Mouse (Mus musculus) MEL (cell line): ENCODE data around the gene Gm17606. TPM values are rescaled to one million over a fixed set of nuclear protein-coding genes. Genes with fewer than 3 reads are reported as not detected.

Experiments used
- DNase-seq: peaks from one replicate; pipeline ENCODE4 v3.0.0; 2011; ENCODE audit warnings: low read depth, low spot score
- H3K27ac ChIP-seq: 2 replicates; pipeline ENCODE4 v1.5.1; 2012; ENCODE audit warnings: low read depth, mild to moderate bottlenecking, control low read depth, low read length, moderate library complexity; ENCODE audit not compliant: control insufficient read depth
- H3K27me3 ChIP-seq, 2 experiments: fragments of 150-350 bp in 1 of 2; sonication (generic) in 1 of 2; 2 replicates each; pipeline ENCODE4 v1.6.1; 2012; ENCODE audit warnings: low read length in 2 of 2, mild to moderate bottlenecking in 2 of 2, improper control_type of control experiment in 1 of 2, moderate library complexity in 1 of 2; ENCODE audit not compliant: insufficient read depth in 2 of 2, control insufficient read depth in 1 of 2
- H3K36me3 ChIP-seq, 2 experiments: 2 replicates each; pipeline ENCODE4 v1.6.1; 2012 to 2014; ENCODE audit warnings: low read length in 2 of 2, improper control_type of control experiment in 1 of 2, inconsistent platforms in 1 of 2, mild to moderate bottlenecking in 1 of 2; ENCODE audit not compliant: insufficient read depth in 2 of 2, control insufficient read depth in 1 of 2
- H3K4me1 ChIP-seq, 2 experiments: fragments of 150-350 bp in 1 of 2; sonication (generic) in 1 of 2; 2 replicates each; pipeline ENCODE4 v1.6.1; 2012; ENCODE audit warnings: low read length in 2 of 2, improper control_type of control experiment in 1 of 2, mild to moderate bottlenecking in 1 of 2; ENCODE audit not compliant: insufficient read depth in 2 of 2, control insufficient read depth in 1 of 2
- H3K4me3 ChIP-seq, 2 experiments: fragments of 150-350 bp in 1 of 2; sonication (generic) in 1 of 2; 2 replicates each; pipeline ENCODE4 v1.5.1; 2012; ENCODE audit warnings: low read depth in 2 of 2, low read length in 2 of 2, mild to moderate bottlenecking in 2 of 2, moderate library complexity in 2 of 2, control low read depth in 1 of 2, improper control_type of control experiment in 1 of 2; ENCODE audit not compliant: control insufficient read depth in 1 of 2, insufficient read depth in 1 of 2
- H3K79me2 ChIP-seq: 2 replicates; pipeline ENCODE4 v1.6.1; 2012; ENCODE audit warnings: mild to moderate bottlenecking, low read length, moderate library complexity; ENCODE audit not compliant: control insufficient read depth, poor library complexity, insufficient read depth
- H3K9ac ChIP-seq: 2 replicates; pipeline ENCODE4 v1.6.1; 2012; ENCODE audit warnings: low read depth, mild to moderate bottlenecking, control low read depth, low read length, moderate library complexity; ENCODE audit not compliant: control insufficient read depth, poor library complexity, severe bottlenecking
- H3K9me3 ChIP-seq: fragments of 150-350 bp; sonication (generic); replicated peaks from 2 replicates; pipeline ENCODE4 v1.6.1; 2012; ENCODE audit warnings: mild to moderate bottlenecking, low read length, improper control_type of control experiment, moderate library complexity; ENCODE audit not compliant: insufficient read depth
- BHLHE40 ChIP-seq: IDR thresholded peaks from 2 replicates; pipeline ENCODE4 v1.6.1; 2012; ENCODE audit warnings: low read depth, mild to moderate bottlenecking, inconsistent platforms, low read length, improper control_type of control experiment, borderline replicate concordance
- CTCF ChIP-seq, 3 experiments: IDR thresholded peaks in 2 of 3; conservative IDR thresholded peaks in 1 of 3; 2 replicates each; pipeline ENCODE4 v1.5.1; 2011 to 2012; ENCODE audit warnings: low read length in 3 of 3, low read depth in 2 of 3, mild to moderate bottlenecking in 2 of 3, improper control_type of control experiment in 1 of 3, inconsistent platforms in 1 of 3, mixed read lengths in 1 of 3, moderate library complexity in 1 of 3; ENCODE audit not compliant: control insufficient read depth in 1 of 3, insufficient read depth in 1 of 3, poor library complexity in 1 of 3, severe bottlenecking in 1 of 3
- E2F4 ChIP-seq: IDR thresholded peaks from 2 replicates; pipeline ENCODE4 v1.6.1; 2011; ENCODE audit warnings: low read depth, low read length, improper control_type of control experiment, borderline replicate concordance
- ELF1 ChIP-seq: IDR thresholded peaks from 2 replicates; pipeline ENCODE4 v1.6.1; 2014; ENCODE audit warnings: low read depth, mild to moderate bottlenecking, inconsistent platforms, low read length, improper control_type of control experiment, moderate library complexity
- EP300 ChIP-seq, 2 experiments: IDR thresholded peaks; 2 replicates each; pipeline ENCODE4 v1.6.1; 2011; ENCODE audit warnings: improper control_type of control experiment in 2 of 2, low read length in 2 of 2, low read depth in 1 of 2, mild to moderate bottlenecking in 1 of 2
- GATA1 ChIP-seq: IDR thresholded peaks from 2 replicates; pipeline ENCODE4 v1.6.1; 2011; ENCODE audit warnings: low read depth, low read length, improper control_type of control experiment
- KAT2A ChIP-seq: conservative IDR thresholded peaks from 2 replicates; pipeline ENCODE4 v1.6.1; 2012; ENCODE audit warnings: low read depth, low read length, improper control_type of control experiment, inconsistent platforms
- MAFK ChIP-seq: IDR thresholded peaks from 2 replicates; pipeline ENCODE4 v1.6.1; 2011; ENCODE audit warnings: low read depth, mild to moderate bottlenecking, low read length, improper control_type of control experiment, borderline replicate concordance
- MAX ChIP-seq: IDR thresholded peaks from 2 replicates; pipeline ENCODE4 v1.6.1; 2011; ENCODE audit warnings: low read length, improper control_type of control experiment
- MYC ChIP-seq: IDR thresholded peaks from 2 replicates; pipeline ENCODE4 v1.6.1; 2011; ENCODE audit warnings: low read depth, mild to moderate bottlenecking, low read length, improper control_type of control experiment, moderate library complexity
- NELFE ChIP-seq: IDR thresholded peaks from 2 replicates; pipeline ENCODE4 v1.6.1; 2011; ENCODE audit warnings: low read depth, low read length, improper control_type of control experiment
- NRF1 ChIP-seq: IDR thresholded peaks from 2 replicates; pipeline ENCODE4 v1.6.1; 2014; ENCODE audit warnings: low read depth, mild to moderate bottlenecking, inconsistent platforms, low read length, improper control_type of control experiment, moderate library complexity; ENCODE audit not compliant: poor library complexity, insufficient read depth, severe bottlenecking
- POLR2A ChIP-seq, 2 experiments: IDR thresholded peaks; 2 replicates each; pipeline ENCODE4 v1.6.1; 2011 to 2012; ENCODE audit warnings: low read length in 2 of 2, mild to moderate bottlenecking in 2 of 2, control low read depth in 1 of 2, improper control_type of control experiment in 1 of 2, low read depth in 1 of 2, moderate library complexity in 1 of 2; ENCODE audit not compliant: control insufficient read depth in 1 of 2, insufficient read depth in 1 of 2, poor library complexity in 1 of 2
- POLR2AphosphoS2 ChIP-seq: IDR thresholded peaks from 2 replicates; pipeline ENCODE4 v1.6.1; 2011; ENCODE audit warnings: low read length, improper control_type of control experiment
- POLR2AphosphoS5 ChIP-seq: IDR thresholded peaks from 2 replicates; pipeline ENCODE4 v1.6.1; 2012; ENCODE audit warnings: low read depth, borderline replicate concordance, mild to moderate bottlenecking, inconsistent platforms, low read length, moderate library complexity, mixed read lengths
- RAD21 ChIP-seq: IDR thresholded peaks from 2 replicates; pipeline ENCODE4 v1.6.1; 2011; ENCODE audit warnings: mild to moderate bottlenecking, low read depth, low read length, improper control_type of control experiment
- RCOR1 ChIP-seq: IDR thresholded peaks from 2 replicates; pipeline ENCODE4 v1.6.1; 2012; ENCODE audit warnings: low read depth, mild to moderate bottlenecking, inconsistent platforms, low read length, improper control_type of control experiment
- SIN3A ChIP-seq: IDR thresholded peaks from 2 replicates; pipeline ENCODE4 v1.6.1; 2012; ENCODE audit warnings: low read length, improper control_type of control experiment, inconsistent platforms
- SMC3 ChIP-seq: IDR thresholded peaks from 2 replicates; pipeline ENCODE4 v1.6.1; 2011; ENCODE audit warnings: low read depth, low read length, improper control_type of control experiment
- TBP ChIP-seq: IDR thresholded peaks from 2 replicates; pipeline ENCODE4 v1.8.0; 2011; ENCODE audit warnings: low read depth, low read length, improper control_type of control experiment
- TCF12 ChIP-seq: IDR thresholded peaks from 2 replicates; pipeline ENCODE4 v1.6.1; 2014; ENCODE audit warnings: low read depth, mild to moderate bottlenecking, inconsistent platforms, low read length, improper control_type of control experiment, moderate library complexity
- UBTF ChIP-seq: IDR thresholded peaks from 2 replicates; pipeline ENCODE4 v1.6.1; 2012; ENCODE audit warnings: low read depth, mild to moderate bottlenecking, inconsistent platforms, low read length, improper control_type of control experiment, moderate library complexity, borderline replicate concordance; ENCODE audit not compliant: insufficient read depth
- USF2 ChIP-seq, 2 experiments: IDR thresholded peaks; 2 replicates each; pipeline ENCODE4 v1.6.1; 2011 to 2012; ENCODE audit warnings: improper control_type of control experiment in 2 of 2, low read length in 2 of 2, borderline replicate concordance in 1 of 2, inconsistent platforms in 1 of 2, low read depth in 1 of 2, mild to moderate bottlenecking in 1 of 2; ENCODE audit not compliant: insufficient read depth in 1 of 2
- ZC3H11A ChIP-seq: IDR thresholded peaks from 2 replicates; pipeline ENCODE4 v1.6.1; 2012; ENCODE audit warnings: low read depth, mild to moderate bottlenecking, inconsistent platforms, low read length, improper control_type of control experiment
- polyA plus RNA-seq, 2 experiments: library from polyadenylated mRNA; stranded (reverse) in 1 of 2; unstranded in 1 of 2; fragments of >175 nt in 1 of 2; fragments of >200 nt in 1 of 2; gene quantifications; 2 replicates each; pipeline versions ENCODE4 v1.2.1 to v1.2.4; 2012; ENCODE audit warnings: low replicate concordance in 2 of 2, low read depth in 1 of 2; ENCODE audit not compliant: insufficient read length in 2 of 2, insufficient read depth in 1 of 2, missing spikeins in 1 of 2
- total RNA-seq: library from RNA; depleted of rRNA; stranded (reverse); fragments of 300-350 nt; gene quantifications from 2 replicates; pipeline ENCODE4 v1.2.3, GENCODE M21; 2012

Gene Gm17606
- total and polyA plus RNA-seq, 3 experiments, result 0.99 TPM; not detected in 2

DNA sequence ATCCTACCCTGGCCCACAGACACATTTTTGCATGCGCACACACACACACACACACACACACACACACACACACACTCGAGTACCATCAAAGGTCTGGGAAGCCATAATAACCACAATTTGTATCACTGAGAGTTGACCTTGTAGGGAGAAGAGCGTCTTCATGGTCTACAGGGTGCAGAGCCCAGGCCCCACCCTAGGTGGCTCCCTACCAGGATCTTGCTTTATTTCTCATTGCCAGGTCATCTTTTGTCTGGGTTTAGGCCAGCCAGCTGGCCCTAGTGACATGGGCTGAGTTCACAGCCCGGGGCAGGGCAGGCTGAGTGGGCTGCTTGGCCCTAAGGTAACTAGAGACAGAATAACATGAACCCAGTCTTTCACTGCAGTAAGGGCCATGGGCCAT lies 6.6 kb upstream of the Gm17606 start:
- Histone ChIP-seq H3K4me3 (no peak overlapping the region), H3K27ac (no peak overlapping the region), H3K79me2 (no peaks in the 10 kb centered on the region), H3K9me3 (no peaks in the 10 kb centered on the region), H3K4me1 (peaks cover 4 to 17% of the 10 kb centered on the region in 2 experiments), H3K9ac (no peak overlapping the region), H3K27me3 (no peaks in the 10 kb centered on the region), H3K36me3 (peaks cover 0 to 11% of the 10 kb centered on the region in 2 experiments; a peak in 2 of 4 replicates)
- no peak for DNase-seq
- TF ChIP-seq USF2 (IDR thresholded peaks at IDR 0.05; ENCODE audit: borderline replicate concordance in 1 of 2, insufficient read depth in 1 of 2, low read depth in 1 of 2, low read length in 2 of 2) (no peak), KAT2A (no peak), NELFE (no peak), RAD21 (peak; percentile 9), MAX (no peak), TBP (no peak), EP300 (IDR thresholded peaks at IDR 0.05; ENCODE audit: low read depth in 1 of 2, low read length in 2 of 2) (no peak), POLR2AphosphoS2 (no peak), ELF1 (no peak), RCOR1 (no peak), E2F4 (no peak), BHLHE40 (no peak), SMC3 (peak; percentile 21; the same call in 1 of the 2 replicates), GATA1 (no peak), NRF1 (no peak), POLR2A (IDR thresholded peaks at IDR 0.05; ENCODE audit: control insufficient read depth in 1 of 2, insufficient read depth in 1 of 2, low read depth in 1 of 2, low read length in 2 of 2, poor library complexity in 1 of 2) (no peak), CTCF (IDR thresholded peaks at IDR 0.05 in 2 of 3, conservative IDR thresholded peaks at IDR 0.05 in 1 of 3; ENCODE audit: control insufficient read depth in 1 of 3, insufficient read depth in 1 of 3, low read depth in 2 of 3, low read length in 3 of 3, poor library complexity in 1 of 3, severe bottlenecking in 1 of 3) (peak; percentile 10 to 45 (median 43); a peak in 4 of 6 replicates), POLR2AphosphoS5 (no peak), MAFK (no peak), UBTF (no peak), SIN3A (no peak)

DNA sequence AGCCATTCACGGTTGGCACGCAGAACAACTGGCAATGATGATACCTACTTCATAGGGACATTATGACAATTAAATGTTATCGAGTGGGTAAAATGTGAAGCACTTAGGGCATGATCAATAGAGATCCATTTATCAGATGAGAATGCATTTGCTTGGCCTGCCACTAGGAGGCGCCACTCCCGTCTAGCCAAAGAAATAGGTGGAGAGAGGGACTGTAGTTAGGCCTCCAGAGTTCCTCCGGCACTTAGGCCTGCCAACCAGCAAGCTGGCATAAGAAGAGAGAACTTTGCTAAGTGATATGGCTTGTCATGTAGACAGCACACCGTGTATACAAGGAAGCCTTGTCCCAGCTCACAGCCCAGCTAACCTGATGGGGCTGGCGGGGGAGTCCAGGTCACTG lies 3.8 kb upstream of the Gm17606 start:
- H3K4me3 ChIP-seq, result no peak overlapping the region
- peak; percentile 61 for DNase-seq

More for the DNA sequence above, 3.8 kb upstream of the Gm17606 start:
- Histone ChIP-seq H3K9ac (no peak overlapping the region), H3K9me3 (no peaks in the 10 kb centered on the region), H3K27me3 (no peaks in the 10 kb centered on the region), H3K79me2 (no peaks in the 10 kb centered on the region; the same call in 1 of the 2 replicates), H3K4me1 (peaks cover 4% of the 10 kb centered on the region in 2 experiments; a peak in 2 of 4 replicates), H3K27ac (no peak overlapping the region), H3K36me3 (no peaks in the 10 kb centered on the region)
- TF ChIP-seq TCF12, result no peak
- TF ChIP-seq RAD21, result peak; percentile 30
- no peak for TF ChIP-seq MYC
- TF ChIP-seq CTCF (IDR thresholded peaks at IDR 0.05 in 2 of 3, conservative IDR thresholded peaks at IDR 0.05 in 1 of 3; ENCODE audit: control insufficient read depth in 1 of 3, insufficient read depth in 1 of 3, low read depth in 2 of 3, low read length in 3 of 3, poor library complexity in 1 of 3, severe bottlenecking in 1 of 3), result peak; percentile 79 to 99 (median 88)
- TF ChIP-seq ZC3H11A, result peak; percentile 34; the same call in 1 of the 2 replicates
- peak; percentile 69 for TF ChIP-seq SMC3
